Mouse (Mus musculus): ENCODE measurements at regions not wholly inside any gene's neighbourhood (a gene's known extent, or its start where the extent isn't known, plus 50 kb on each side); places are given as distances from the start of the nearest gene placed in this dataset.

- TF ChIP-seq CTCF (conservative IDR thresholded peaks at IDR 0.05; ENCODE audit: insufficient read depth, insufficient read length, low read depth, low read length), result no peak
- no peak for TF ChIP-seq POLR2A (IDR thresholded peaks at IDR 0.05; ENCODE audit: low read depth, low read length)
These were observed 395.4 kb downstream of the Zfp536 start for GRCm38 (mm10) chr7:37377889-37378521.

Data from kidney, adult 2 months (tissue).